Mouse (Mus musculus): Measurements from ENCODE around the gene Psmd11.
"Not testable (repeated sequence)": the region's sequence is repeated elsewhere in the genome, so short reads cannot be mapped to it uniquely, and the experiment has no call there.

Psmd11 gene

GRCm38 (mm10) chr11:80429009-80429475 lies 627 bp downstream of the Psmd11 start:
- no peak for DNase-seq (ENCODE audit: low read depth, low spot score)

GRCm38 (mm10) chr11:80429500-80430166 lies 1.2 kb downstream of the Psmd11 start:
- no peak for DNase-seq (ENCODE audit: low read depth, low spot score)

GRCm38 (mm10) chr11:80430366-80430910 lies 2.0 kb downstream of the Psmd11 start:
- no peak for DNase-seq (ENCODE audit: low read depth, low spot score)

- no peak for DNase-seq (ENCODE audit: low read depth, low spot score)
Measured at GRCm38 (mm10) chr11:80446916-80447315, 18.5 kb downstream of the Psmd11 start.

GRCm38 (mm10) chr11:80449859-80450258 lies 21.4 kb downstream of the Psmd11 start:
- no peak for DNase-seq (ENCODE audit: low read depth, low spot score)

GRCm38 (mm10) chr11:80452242-80452641 lies 23.8 kb downstream of the Psmd11 start:
- DNase-seq (ENCODE audit: low read depth, low spot score) = no peak

GRCm38 (mm10) chr11:80453198-80453597 lies 24.8 kb downstream of the Psmd11 start:
- no peak for DNase-seq (ENCODE audit: low read depth, low spot score)

- not testable (repeated sequence) for DNase-seq (ENCODE audit: low read depth, low spot score)
Measured at GRCm38 (mm10) chr11:80463605-80464130, 35.3 kb downstream of the Psmd11 start.

GRCm38 (mm10) chr11:80471836-80472605 lies 43.6 kb downstream of the Psmd11 start:
- DNase-seq (ENCODE audit: low read depth, low spot score) = no peak

GRCm38 (mm10) chr11:80474175-80474691 lies 45.8 kb downstream of the Psmd11 start:
- no peak for DNase-seq (ENCODE audit: low read depth, low spot score)

- DNase-seq (ENCODE audit: low read depth, low spot score) = no peak
Measured at GRCm38 (mm10) chr11:80474846-80475245, 46.4 kb downstream of the Psmd11 start.

GRCm38 (mm10) chr11:80475544-80475943 lies 47.1 kb downstream of the Psmd11 start:
- no peak for DNase-seq (ENCODE audit: low read depth, low spot score)

- DNase-seq (ENCODE audit: low read depth, low spot score) = peak; percentile 80
Measured at GRCm38 (mm10) chr11:80476222-80477189, 48.1 kb downstream of the Psmd11 start, which contains the start of gene Cdk5r1. TSS of gene Cdk5r1 (plus strand) at chr11:80477023.

- DNase-seq (ENCODE audit: low read depth, low spot score) = no peak
Measured at GRCm38 (mm10) chr11:80477341-80478199, 49.2 kb downstream of the Psmd11 start.

- no peak for DNase-seq (ENCODE audit: low read depth, low spot score)
Measured at GRCm38 (mm10) chr11:80478694-80479412, 50.4 kb downstream of the Psmd11 start.

- DNase-seq (ENCODE audit: low read depth, low spot score) = no peak
Measured at GRCm38 (mm10) chr11:80479425-80479824, 51.0 kb downstream of the Psmd11 start.

- DNase-seq (ENCODE audit: low read depth, low spot score) = no peak
Measured at GRCm38 (mm10) chr11:80479906-80480866, 51.8 kb downstream of the Psmd11 start.

- DNase-seq (ENCODE audit: low read depth, low spot score) = no peak
Measured at GRCm38 (mm10) chr11:80481409-80482050, 53.1 kb downstream of the Psmd11 start.
